9 mouse cellular contexts compared by ENCODE assay signal in the genomic region with DNA sequence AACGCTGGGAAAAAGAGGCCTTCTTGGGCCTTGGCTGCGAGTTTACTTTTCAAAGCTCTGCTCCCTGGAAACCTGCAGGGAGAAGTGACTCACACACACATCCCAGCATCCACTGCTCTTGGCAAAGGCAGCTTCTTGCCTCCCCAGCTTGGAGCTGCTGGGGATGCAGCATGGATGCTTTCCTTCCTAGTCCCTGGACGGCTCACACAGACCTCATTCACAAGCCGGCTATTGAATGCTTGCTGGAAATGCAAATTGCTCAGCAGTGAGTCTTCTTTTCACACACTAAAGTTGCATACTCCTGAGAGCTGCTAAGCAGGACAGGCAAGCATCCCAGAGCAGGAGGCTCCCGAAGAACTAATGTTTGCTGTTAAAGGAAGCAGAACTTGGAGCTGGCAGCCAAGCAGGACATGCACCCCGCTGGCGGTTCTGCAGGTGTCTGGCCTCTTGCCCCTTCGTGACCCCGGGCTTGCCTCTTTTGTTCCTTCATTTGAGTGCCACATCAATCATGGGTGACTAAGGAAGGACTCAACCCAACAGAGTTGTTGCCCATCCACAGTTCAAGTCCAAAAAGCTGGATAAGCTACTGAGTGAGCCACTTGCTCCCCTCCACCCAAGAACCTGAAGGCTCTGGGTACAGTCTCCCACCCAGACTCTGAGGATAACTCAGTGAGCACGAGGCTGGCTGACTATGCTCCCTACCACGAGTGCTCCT. TPM values are rescaled to one million over a fixed set of nuclear protein-coding genes. Genes with fewer than 3 reads are reported as not detected.
A peak's percentile ranks its signal among the peaks of the same experiment; 100 is the strongest.
DNase-seq lines count a peak whose midpoint lies in the region; ATAC-seq and TF ChIP-seq lines count a peak whose summit lies in the region.
"Had no signal": no experiment of that assay in that cellular context is flagged by ENCODE, and none has a peak within 500 bp of the region (broad histone marks: within the 10 kb centered on the region; RNA-seq: fewer than 3 reads in every experiment).

No protein-coding gene starts in this region.

- DNase-seq in cerebellum, adult 18-20 months, result peak; percentile 28 to 43
- DNase-seq in hindbrain, embryonic 11.5 days (ENCODE audit: low spot score), result peak; percentile 22
- DNase-seq in spleen, postnatal 4 days (ENCODE audit: low spot score in 2 of 2), result no peak

- no peaks in the 10 kb centered on the region for H3K36me3 ChIP-seq in E14TG2a.4 (ENCODE audit: insufficient read depth, low read length)
- H3K36me3 ChIP-seq in hindbrain, embryonic 11.5 days (ENCODE audit: control insufficient read depth, insufficient read depth, low read length), result no peaks in the 10 kb centered on the region
- H3K36me3 ChIP-seq in midbrain, embryonic 12.5 days, result no peaks in the 10 kb centered on the region
- H3K36me3 ChIP-seq in kidney, embryonic 16.5 days (ENCODE audit: insufficient read depth, low read length), result no peaks in the 10 kb centered on the region
- H3K36me3 ChIP-seq in kidney, embryonic 14.5 days (ENCODE audit: control insufficient read depth, insufficient read depth, low read length), result no peaks in the 10 kb centered on the region
- H3K36me3 ChIP-seq in heart, embryonic 12.5 days, result no peaks in the 10 kb centered on the region

- H3K27ac ChIP-seq in hindbrain, embryonic 11.5 days (ENCODE audit: low read depth, low read length), result 0 out of 2 replicates have a peak overlapping the region, but pooled peaks have one; percentile 30
- 0 out of 2 replicates have a peak overlapping the region, but pooled peaks have one; percentile 46 for H3K27ac ChIP-seq in midbrain, embryonic 12.5 days (replicated peaks)
- no peak overlapping the region for H3K27ac ChIP-seq in kidney, embryonic 16.5 days (ENCODE audit: low read length)
- H3K27ac ChIP-seq in kidney, embryonic 14.5 days (ENCODE audit: low read depth, low read length), result no peak overlapping the region
- no peak overlapping the region for H3K27ac ChIP-seq in heart, embryonic 12.5 days (ENCODE audit: poor library complexity, severe bottlenecking)

- peaks cover 5% of the 10 kb centered on the region; the same call in 1 of the 2 replicates for H3K27me3 ChIP-seq in E14TG2a.4 (ENCODE audit: insufficient read depth, low read length)
- H3K27me3 ChIP-seq in hindbrain, embryonic 11.5 days (ENCODE audit: control insufficient read depth, insufficient read depth, low read length), result no peaks in the 10 kb centered on the region
- no peaks in the 10 kb centered on the region for H3K27me3 ChIP-seq in midbrain, embryonic 12.5 days
- no peaks in the 10 kb centered on the region for H3K27me3 ChIP-seq in kidney, embryonic 16.5 days (ENCODE audit: insufficient read depth, low read length)
- no peaks in the 10 kb centered on the region for H3K27me3 ChIP-seq in kidney, embryonic 14.5 days (ENCODE audit: control insufficient read depth, insufficient read depth, low read length)
- peaks cover 20% of the 10 kb centered on the region; the same call in 1 of the 2 replicates for H3K27me3 ChIP-seq in heart, embryonic 12.5 days (replicated peaks)

- no peak overlapping the region for H3K9ac ChIP-seq in hindbrain, embryonic 11.5 days (ENCODE audit: low read depth, low read length)
- no peak overlapping the region for H3K9ac ChIP-seq in midbrain, embryonic 12.5 days (replicated peaks)
- no peak overlapping the region for H3K9ac ChIP-seq in kidney, embryonic 16.5 days (replicated peaks; ENCODE audit: low read length)
- H3K9ac ChIP-seq in kidney, embryonic 14.5 days (ENCODE audit: low read depth, low read length), result no peak overlapping the region
- no peak overlapping the region for H3K9ac ChIP-seq in heart, embryonic 12.5 days

- peak overlapping the region; percentile 35; the same call in 1 of the 2 replicates for H3K4me3 ChIP-seq in E14TG2a.4 (replicated peaks; ENCODE audit: low read length)
- no peak overlapping the region for H3K4me3 ChIP-seq in hindbrain, embryonic 11.5 days (ENCODE audit: low read depth, low read length)
- no peak overlapping the region for H3K4me3 ChIP-seq in midbrain, embryonic 12.5 days
- no peak overlapping the region for H3K4me3 ChIP-seq in kidney, embryonic 16.5 days (ENCODE audit: low read length)
- H3K4me3 ChIP-seq in kidney, embryonic 14.5 days (ENCODE audit: low read length), result no peak overlapping the region
- no peak overlapping the region for H3K4me3 ChIP-seq in heart, embryonic 12.5 days

- ATAC-seq in hindbrain, embryonic 11.5 days (ENCODE audit: low FRiP score), result peak; percentile 47; the same call in 1 of the 2 replicates
- ATAC-seq in midbrain, embryonic 12.5 days (ENCODE audit: low FRiP score, low read depth), result no peak
- no peak for ATAC-seq in kidney, embryonic 16.5 days (ENCODE audit: low FRiP score, low TSS enrichment)
- no peak for ATAC-seq in kidney, embryonic 14.5 days (ENCODE audit: low FRiP score, low TSS enrichment)
- ATAC-seq in heart, embryonic 12.5 days (ENCODE audit: insufficient number of reproducible peaks, low FRiP score), result no peak

- 6% methylated on average over 11 of the region's 11 CpGs for WGBS in hindbrain, embryonic 11.5 days
- 9% methylated on average over 11 of the region's 11 CpGs for WGBS in midbrain, embryonic 12.5 days
- 21% methylated on average over 11 of the region's 11 CpGs for WGBS in kidney, embryonic 16.5 days
- 22% methylated on average over 11 of the region's 11 CpGs for WGBS in kidney, embryonic 14.5 days
- WGBS in heart, embryonic 12.5 days, result 27% methylated on average over 11 of the region's 11 CpGs

- no peak overlapping the region for H3K4me2 ChIP-seq in hindbrain, embryonic 11.5 days (replicated peaks; ENCODE audit: low read depth, low read length)
- no peak overlapping the region for H3K4me2 ChIP-seq in midbrain, embryonic 12.5 days (replicated peaks)
- H3K4me2 ChIP-seq in kidney, embryonic 16.5 days (replicated peaks; ENCODE audit: low read depth, low read length), result no peak overlapping the region
- no peak overlapping the region for H3K4me2 ChIP-seq in kidney, embryonic 14.5 days (replicated peaks; ENCODE audit: low read depth, low read length)
- H3K4me2 ChIP-seq in heart, embryonic 12.5 days, result no peak overlapping the region

- peaks cover 43% of the 10 kb centered on the region for H3K4me1 ChIP-seq in E14TG2a.4 (replicated peaks; ENCODE audit: low read depth, low read length)
- H3K4me1 ChIP-seq in hindbrain, embryonic 11.5 days (replicated peaks; ENCODE audit: control insufficient read depth, insufficient read depth, low read length), result no peaks in the 10 kb centered on the region; the same call in 1 of the 2 replicates
- peaks cover 8% of the 10 kb centered on the region; the same call in 1 of the 2 replicates for H3K4me1 ChIP-seq in midbrain, embryonic 12.5 days
- no peaks in the 10 kb centered on the region for H3K4me1 ChIP-seq in kidney, embryonic 16.5 days (ENCODE audit: insufficient read depth, low read length)
- H3K4me1 ChIP-seq in kidney, embryonic 14.5 days (ENCODE audit: control insufficient read depth, insufficient read depth, low read length), result no peaks in the 10 kb centered on the region
- no peaks in the 10 kb centered on the region for H3K4me1 ChIP-seq in heart, embryonic 12.5 days (replicated peaks)

- no peaks in the 10 kb centered on the region for H3K9me3 ChIP-seq in E14TG2a.4 (ENCODE audit: low read length)
- H3K9me3 ChIP-seq in hindbrain, embryonic 11.5 days (ENCODE audit: control insufficient read depth, low read length), result no peaks in the 10 kb centered on the region
- H3K9me3 ChIP-seq in midbrain, embryonic 12.5 days, result no peaks in the 10 kb centered on the region
- no peaks in the 10 kb centered on the region for H3K9me3 ChIP-seq in kidney, embryonic 16.5 days (ENCODE audit: low read length)
- H3K9me3 ChIP-seq in kidney, embryonic 14.5 days (ENCODE audit: control insufficient read depth, low read length), result no peaks in the 10 kb centered on the region
- no peaks in the 10 kb centered on the region for H3K9me3 ChIP-seq in heart, embryonic 12.5 days (replicated peaks)

- no peak for TF ChIP-seq CTCF in E14TG2a.4 (conservative IDR thresholded peaks at IDR 0.05; ENCODE audit: low read length)

RNA-seq across cellular contexts. Expression of gene 2810459M11Rik, which starts 13.2 kb away (rescaled TPM):
- polyA plus RNA-seq in hindbrain, embryonic 11.5 days (2014; fragmentation: Nextera tagmentation; extraction: Ambion mirVana), result 0.18 and 0.42 TPM in 2 replicates
- 0.20 and 0.48 TPM in 2 replicates for polyA plus RNA-seq in midbrain, embryonic 12.5 days (2016; fragmentation: Nextera tagmentation; extraction: Ambion mirVana)
- polyA plus RNA-seq in kidney, embryonic 16.5 days (2015; fragmentation: Nextera tagmentation; extraction: Ambion mirVana), result 0.71 and 0.94 TPM in 2 replicates
- polyA plus RNA-seq in kidney, embryonic 14.5 days (2014; fragmentation: Nextera tagmentation; extraction: Ambion mirVana), result 0.81 and 1.7 TPM in 2 replicates
- 0.71 and 0.79 TPM in 2 replicates for polyA plus RNA-seq in heart, embryonic 12.5 days (2016; fragmentation: Nextera tagmentation; extraction: Ambion mirVana)

RNA-seq across cellular contexts. Expression of gene Spata3, which starts 15.8 kb away (rescaled TPM):
- not detected in 2 replicates for polyA plus RNA-seq in hindbrain, embryonic 11.5 days (2014; fragmentation: Nextera tagmentation; extraction: Ambion mirVana)
- polyA plus RNA-seq in midbrain, embryonic 12.5 days (2016; fragmentation: Nextera tagmentation; extraction: Ambion mirVana), result 0.17 TPM in 1 of 2 replicates, not detected in the other
- not detected in 2 replicates for polyA plus RNA-seq in kidney, embryonic 16.5 days (2015; fragmentation: Nextera tagmentation; extraction: Ambion mirVana)
- 0.34 TPM in 1 of 2 replicates, not detected in the other for polyA plus RNA-seq in kidney, embryonic 14.5 days (2014; fragmentation: Nextera tagmentation; extraction: Ambion mirVana)
- polyA plus RNA-seq in heart, embryonic 12.5 days (2016; fragmentation: Nextera tagmentation; extraction: Ambion mirVana), result not detected in 2 replicates
- polyA plus RNA-seq: limb, embryonic 14.5 days had no signal

RNA-seq across cellular contexts. Expression of gene Psmd1, which starts 31.8 kb away (rescaled TPM):
- 216 and 247 TPM in 2 replicates for polyA plus RNA-seq in hindbrain, embryonic 11.5 days (2014; fragmentation: Nextera tagmentation; extraction: Ambion mirVana)
- polyA plus RNA-seq in midbrain, embryonic 12.5 days (2016; fragmentation: Nextera tagmentation; extraction: Ambion mirVana), result 195 and 207 TPM in 2 replicates
- polyA plus RNA-seq in kidney, embryonic 16.5 days (2015; fragmentation: Nextera tagmentation; extraction: Ambion mirVana), result 184 and 194 TPM in 2 replicates
- 135 and 207 TPM in 2 replicates for polyA plus RNA-seq in kidney, embryonic 14.5 days (2014; fragmentation: Nextera tagmentation; extraction: Ambion mirVana)
- polyA plus RNA-seq in heart, embryonic 12.5 days (2016; fragmentation: Nextera tagmentation; extraction: Ambion mirVana), result 154 and 159 TPM in 2 replicates

Comparison
In these comparisons a context has a peak if more than half of its experiments do, and no peak if none do; other contexts are left out.
1. DNase-seq: peak in cerebellum, adult 18-20 months (2 of 2) and hindbrain, embryonic 11.5 days (single experiment); none in spleen, postnatal 4 days (0 of 2).
2. H3K27ac ChIP-seq: peak in hindbrain, embryonic 11.5 days (single experiment) and midbrain, embryonic 12.5 days (single experiment); none in kidney, embryonic 16.5 days (single experiment), kidney, embryonic 14.5 days (single experiment) and heart, embryonic 12.5 days (single experiment).